Mouse (Mus musculus) gonadal fat pad, adult 2 months (tissue): ENCODE results near the gene Spata18. TPM values are rescaled to one million over a fixed set of nuclear protein-coding genes. Genes with fewer than 3 reads are reported as not detected.

Source experiments
- DNase-seq: peaks from one replicate; pipeline ENCODE4 v3.0.0-alpha.2; 2012; ENCODE audit warnings: low read depth
- polyA plus RNA-seq: library from polyadenylated mRNA; depleted of rRNA; stranded (reverse); fragments of >200 nt; gene quantifications from 2 replicates; pipeline ENCODE4 v1.2.3, GENCODE M21; 2012

Gene Spata18
- polyA plus RNA-seq, 1 experiment: 6.5 TPM

DNA sequence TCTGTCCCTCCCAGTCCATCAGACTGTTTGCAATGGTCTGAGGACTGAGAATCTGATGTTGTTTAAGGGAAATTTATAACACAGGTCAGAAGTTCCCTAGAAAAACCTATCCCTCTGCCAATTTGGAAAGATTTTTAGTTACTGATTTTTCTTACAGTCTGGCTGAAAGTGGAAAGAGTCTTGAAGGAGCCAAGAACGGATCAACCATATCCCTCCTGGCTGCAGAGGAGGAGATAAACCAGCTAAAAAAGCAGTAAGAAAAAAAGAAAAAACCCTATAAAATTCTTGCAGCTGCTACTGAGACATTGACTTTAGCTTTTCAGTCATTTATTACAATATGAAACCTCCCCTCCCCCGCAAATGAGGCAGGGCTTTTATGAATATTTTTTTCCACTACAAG, 15.5 kb downstream of the Spata18 start:
- no peak for DNase-seq

DNA sequence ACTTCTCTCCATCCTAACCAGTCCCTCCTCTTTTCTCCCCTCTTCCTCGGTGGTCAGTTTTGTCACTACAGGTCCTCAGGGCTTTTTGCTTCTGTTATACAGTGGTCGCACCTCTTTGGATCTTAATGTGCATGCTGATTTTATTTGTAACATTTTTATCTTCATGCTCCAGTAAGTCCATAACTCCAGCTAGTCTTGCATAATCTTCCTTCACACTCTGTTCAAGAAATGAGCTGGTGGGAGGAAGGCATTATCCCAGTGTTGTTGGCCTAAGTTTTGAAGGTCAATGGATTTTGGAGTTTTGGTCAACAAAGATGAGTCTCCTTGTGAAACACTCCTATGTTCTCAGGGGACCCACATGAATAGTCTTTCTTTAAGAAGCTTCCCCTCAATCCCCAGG, 16.7 kb downstream of the Spata18 start:
- DNase-seq: no peak

DNA sequence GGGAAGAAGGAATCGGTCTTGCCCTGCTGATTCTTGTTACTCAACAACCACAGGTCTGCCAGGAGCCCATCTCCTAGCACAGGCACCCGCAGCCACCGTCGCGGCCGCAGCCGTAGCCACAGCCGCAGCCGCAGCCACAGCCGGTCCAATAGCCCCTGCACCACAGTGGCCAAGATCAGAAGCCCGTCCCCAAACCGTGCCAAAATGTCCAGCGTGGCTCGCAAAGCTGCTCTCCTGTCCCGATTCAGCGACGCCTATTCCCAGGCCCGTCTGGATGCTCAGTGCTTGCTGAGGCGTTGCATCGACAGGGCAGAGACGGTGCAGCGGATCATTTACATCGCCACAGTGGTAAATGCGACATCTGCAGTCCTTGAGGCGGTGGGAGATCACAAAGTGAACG, 18.2 kb downstream of the Spata18 start:
- DNase-seq: no peak

DNA sequence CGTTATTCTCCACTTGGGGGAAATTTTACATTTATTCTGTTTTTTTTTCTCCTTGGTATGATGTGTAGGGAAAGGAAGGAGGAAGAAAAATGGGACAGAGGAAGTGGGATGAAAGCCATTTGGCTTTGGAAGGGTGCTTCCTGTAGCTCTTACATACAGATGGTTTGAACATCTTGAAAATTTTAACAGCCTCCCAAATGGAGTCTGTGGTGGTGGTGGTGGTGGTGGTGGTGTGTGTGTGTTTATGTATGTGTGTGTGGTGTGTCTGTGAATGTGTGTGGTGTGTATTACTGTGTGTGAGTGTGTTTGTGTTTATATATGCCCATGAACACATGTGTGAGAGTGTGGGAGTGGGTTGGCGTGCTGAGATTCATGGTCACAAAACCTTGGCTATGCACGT, 24.4 kb downstream of the Spata18 start:
- DNase-seq: no peak

DNA sequence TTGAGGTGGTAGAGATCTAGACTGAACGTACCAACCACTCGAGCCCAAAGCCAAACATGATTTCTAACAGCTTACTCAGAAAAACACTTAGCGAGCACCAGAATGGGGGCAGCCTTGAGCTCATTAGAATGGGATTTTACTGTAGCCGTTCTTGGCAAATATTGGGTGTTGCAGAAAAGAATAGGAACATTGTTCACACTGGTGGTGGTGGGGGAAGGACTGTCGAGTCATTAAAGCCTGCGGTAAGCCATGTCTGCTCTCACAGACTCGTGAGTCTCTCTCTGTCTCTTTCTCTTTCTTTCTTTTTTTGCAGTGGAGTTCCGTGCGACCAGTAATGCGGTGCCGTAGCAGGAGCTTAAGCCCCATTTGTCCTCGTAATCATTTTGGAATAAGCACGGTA, 25.4 kb downstream of the Spata18 start:
- DNase-seq: no peak

DNA sequence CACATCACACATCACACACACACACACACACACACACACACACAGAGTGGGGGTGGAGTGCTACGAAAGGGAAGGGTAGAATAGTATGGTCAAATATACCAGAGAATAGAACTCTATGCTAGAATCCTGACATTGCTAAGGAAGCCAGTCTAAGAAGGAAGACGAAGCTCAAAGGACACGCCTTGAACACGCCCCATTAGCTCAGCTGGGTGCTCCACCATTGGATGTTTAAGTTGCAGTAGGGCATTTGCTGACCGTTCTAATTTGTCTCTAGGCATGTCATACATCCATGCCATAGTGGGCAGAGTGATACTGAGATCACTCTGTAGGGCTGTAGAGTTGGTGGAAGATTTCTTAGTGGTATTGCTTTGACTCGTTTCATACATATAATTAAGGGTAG, 32.0 kb downstream of the Spata18 start:
- DNase-seq: no peak

DNA sequence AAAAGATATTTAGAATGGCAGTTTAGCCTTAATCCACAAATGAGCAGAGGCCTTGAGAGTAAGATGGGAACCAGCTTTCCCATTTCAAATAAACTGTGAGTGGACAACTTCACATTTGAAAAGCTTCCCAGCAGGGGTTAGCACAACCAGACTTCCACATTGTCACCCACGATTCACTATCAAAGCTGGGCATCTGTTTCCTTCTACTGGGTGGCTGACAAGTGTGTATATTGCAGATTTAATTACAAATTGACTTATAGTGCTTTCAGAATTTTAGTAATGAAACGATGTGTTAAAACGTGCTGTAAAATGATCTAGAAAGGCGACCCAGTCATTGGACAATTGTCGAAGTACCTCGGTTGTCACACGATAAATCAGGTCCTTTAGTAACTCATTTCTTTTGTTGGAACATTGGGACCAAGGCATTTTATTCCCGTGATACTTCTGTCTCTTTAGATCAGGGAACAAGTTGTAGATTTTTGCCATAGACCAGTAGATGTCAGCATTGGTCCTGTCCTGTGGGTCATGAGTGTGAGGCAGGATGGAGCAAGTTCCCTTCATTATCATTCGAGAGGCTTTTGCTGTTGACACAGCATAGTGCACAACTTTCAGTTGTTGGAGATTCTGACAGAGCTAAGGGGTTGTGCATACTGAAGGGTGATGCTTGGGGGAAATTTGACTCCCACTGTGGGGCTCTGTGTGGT, 32.7 kb downstream of the Spata18 start:
- no peak for DNase-seq

DNA sequence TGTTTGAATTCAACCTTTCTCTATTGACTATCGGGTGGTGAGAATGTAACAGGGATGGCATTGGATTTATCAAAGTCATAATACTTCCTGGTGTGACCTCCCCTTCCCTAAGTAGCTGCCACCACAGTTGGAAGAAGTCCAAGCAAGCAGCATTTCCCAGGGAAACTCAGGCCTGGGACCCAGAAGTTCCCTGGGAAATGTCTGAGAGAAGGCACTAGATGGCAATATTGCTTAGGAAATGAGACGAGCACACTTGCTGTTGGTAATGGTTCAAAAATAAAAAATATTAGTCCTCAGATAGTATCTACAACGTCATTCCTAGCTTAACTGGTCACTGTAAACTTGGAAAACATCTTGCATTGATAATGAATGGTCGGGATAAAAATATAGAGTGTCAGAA, 35.0 kb downstream of the Spata18 start:
- DNase-seq: peak; percentile 12

DNA sequence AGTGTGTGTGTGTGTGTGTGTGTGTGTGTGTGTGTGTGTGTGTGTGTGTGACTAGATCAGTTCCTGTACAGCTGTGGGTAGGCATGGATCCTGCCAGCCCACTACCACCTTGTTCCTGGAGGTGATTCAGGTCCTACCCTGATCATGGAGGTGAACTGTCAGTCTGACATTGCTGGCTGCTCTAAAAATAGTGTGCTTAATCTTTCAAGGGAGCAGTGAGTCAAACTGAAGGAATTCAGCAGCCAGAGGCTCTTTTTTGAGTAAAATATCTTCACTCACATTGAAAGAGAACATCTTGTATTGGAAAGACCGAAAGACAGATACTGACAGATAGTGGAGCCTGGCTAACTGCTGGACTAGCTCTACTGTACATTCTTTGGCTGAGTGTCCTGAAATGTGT, 37.4 kb downstream of the Spata18 start:
- no peak for DNase-seq

DNA sequence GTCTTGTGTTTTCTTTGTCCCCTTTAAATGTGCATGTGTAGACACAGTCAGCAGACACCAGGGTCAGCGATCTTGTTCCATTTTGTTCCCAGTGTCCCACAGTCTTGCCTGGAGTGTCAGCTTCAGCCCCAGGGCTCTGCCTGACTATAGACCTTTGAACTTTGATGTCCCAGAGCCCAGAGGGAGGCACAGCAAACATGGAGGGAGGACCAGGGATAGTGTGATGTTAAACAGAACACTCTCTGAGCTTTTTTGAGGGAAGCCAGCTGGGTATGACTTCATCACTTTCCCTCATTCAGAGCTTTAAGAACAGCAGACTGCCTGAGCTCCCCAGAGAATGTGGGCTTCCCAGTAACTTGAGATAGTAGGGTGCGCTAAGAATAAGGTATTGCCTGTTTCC, 39.0 kb downstream of the Spata18 start:
- no peak for DNase-seq

DNA sequence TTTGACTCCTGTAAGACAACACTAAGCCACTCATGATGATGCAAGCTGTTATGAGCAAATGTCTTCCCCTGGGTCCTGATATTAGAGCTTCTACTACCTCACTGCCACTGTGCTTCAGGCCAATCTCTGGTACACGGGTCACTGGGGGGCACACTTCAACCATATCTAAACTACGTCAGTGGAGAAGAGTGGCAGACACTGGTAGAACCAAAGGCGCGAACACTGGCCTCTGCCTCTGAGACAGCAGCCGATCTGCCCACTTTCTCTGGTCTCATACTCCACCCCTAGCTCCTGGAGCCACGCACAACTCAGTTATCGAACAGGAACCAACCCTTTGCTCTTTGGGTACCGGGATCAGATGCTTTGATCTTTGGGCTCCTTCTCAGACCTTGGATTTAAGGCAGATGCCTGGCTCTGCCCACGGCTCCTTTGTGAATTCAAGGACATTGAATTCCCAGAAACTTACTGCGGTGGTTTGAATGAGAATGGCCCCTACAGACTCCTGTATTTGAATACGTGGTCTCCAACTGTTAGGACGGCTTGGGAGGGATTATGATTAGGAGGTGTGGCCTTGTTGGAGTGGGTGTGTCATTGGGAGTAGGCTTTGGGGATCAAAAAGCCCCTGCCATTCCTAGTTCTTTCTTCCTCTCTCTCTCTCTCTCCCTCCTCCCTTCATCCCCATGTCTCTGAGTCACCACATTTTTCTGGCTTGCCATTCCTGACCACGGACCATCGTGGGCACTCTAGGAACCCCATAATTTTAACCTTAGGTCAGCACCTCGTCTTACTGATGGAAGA, 40.7 kb downstream of the Spata18 start:
- no peak for DNase-seq

DNA sequence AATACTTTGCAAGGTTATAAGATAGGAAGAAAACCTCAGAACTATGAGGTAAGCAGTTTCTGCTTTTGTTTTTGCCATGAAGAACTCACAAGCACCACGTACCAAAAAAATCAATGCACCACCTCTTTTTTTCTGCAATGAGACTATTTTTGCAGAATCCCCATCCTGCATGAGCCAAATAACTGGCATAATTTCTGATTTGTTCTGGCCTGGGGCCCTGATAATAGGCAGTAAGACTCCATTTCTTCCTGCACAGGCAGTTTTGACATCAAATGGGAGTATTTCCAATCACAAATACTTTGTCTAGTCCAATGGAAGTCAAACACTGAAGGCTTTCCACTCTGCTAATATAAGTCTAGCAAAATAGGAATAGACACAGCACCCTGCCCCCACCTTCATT, 42.6 kb downstream of the Spata18 start:
- DNase-seq: no peak

DNA sequence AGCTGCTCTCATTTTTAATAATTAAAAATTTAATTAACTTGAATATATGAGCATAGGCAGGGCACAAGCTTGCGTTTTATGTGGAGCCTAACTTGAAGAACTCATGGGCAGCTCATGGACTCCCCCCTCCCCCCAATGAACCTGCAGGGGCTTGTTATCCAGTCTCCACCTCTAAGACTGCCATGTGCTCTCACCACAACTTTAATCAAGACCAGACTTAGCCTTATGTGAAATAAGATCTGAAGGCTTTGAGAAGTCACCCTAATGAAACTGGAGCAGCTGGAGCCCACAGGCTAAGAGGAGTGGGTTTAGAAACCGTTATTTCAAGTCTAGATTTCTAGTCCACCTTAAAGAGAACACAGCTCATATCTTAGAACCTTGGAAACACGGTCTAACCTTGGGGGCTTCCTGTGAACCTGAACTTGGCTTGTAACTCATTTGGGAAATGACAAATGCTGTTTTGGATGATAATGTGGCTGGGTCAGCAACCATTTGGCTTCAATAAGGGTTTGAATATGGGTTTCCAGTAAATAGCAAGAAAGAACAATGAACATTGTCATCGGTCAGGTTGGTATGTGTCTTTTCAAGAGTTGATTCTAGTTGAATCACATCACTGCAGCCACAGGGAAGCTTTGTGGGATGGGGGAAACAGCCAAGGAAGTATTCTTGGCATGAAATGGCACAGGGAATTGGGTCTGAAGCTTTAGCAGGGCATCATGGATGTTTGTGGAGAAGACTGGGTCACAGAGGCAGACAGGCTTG, 43.3 kb downstream of the Spata18 start:
- no peak for DNase-seq

DNA sequence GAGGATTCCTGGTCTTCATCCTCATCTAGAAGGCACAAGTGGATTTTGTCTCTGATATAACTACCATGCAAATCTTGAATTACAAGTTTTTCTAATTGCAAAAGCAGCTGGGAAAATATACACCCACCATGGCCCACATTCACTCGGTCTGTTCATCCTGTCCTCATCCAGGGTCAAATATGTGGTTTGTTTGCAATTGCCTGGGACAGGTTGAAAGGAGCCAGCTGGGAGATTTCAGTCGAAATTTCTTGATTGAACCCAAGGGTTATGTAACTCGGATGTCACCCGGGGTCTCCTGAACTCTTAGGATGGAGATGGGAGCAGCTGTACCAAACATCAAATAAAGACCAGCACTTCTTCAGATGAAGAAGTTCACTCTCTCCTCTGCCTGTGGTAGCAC, 46.5 kb downstream of the Spata18 start:
- DNase-seq: no peak

DNA sequence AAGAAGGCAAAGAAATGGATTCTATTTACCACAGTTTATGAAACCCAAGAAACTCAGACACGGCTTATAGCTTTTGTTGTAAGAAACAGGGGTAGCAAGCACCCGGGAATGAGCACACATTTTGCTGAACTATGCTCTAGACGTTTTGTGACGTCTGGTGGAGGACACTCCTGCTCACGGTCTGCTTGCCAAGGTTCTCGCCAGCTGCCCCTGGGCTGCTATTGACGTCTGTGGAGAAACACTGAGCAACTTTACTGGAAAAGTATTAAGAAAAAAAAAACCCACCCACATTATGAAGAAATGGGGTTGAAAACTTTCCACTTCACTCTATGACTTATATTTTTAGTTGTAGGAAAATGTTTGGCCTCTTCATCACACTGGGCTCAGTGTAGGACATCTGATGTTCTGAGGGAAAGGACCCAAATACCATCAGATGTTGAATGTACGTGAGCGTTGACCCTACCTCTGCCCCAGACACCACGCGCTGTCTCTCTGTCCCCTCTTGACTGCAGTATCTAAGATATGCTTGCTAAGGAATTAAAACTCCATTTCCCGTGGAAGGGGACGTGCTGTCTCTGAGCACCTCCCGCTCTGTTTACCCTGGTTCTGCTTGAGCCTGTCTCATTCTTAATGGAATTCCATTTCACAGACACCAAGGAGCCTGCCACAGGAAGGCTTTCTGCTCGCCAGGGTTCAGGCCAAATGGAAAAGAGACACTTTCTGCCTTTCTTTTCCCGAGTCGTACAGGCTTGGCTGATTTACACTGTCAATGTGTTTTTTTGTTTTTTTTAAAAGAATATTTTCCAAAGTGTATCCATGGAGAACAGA, 50.1 kb downstream of the Spata18 start:
- no peak for DNase-seq

DNA sequence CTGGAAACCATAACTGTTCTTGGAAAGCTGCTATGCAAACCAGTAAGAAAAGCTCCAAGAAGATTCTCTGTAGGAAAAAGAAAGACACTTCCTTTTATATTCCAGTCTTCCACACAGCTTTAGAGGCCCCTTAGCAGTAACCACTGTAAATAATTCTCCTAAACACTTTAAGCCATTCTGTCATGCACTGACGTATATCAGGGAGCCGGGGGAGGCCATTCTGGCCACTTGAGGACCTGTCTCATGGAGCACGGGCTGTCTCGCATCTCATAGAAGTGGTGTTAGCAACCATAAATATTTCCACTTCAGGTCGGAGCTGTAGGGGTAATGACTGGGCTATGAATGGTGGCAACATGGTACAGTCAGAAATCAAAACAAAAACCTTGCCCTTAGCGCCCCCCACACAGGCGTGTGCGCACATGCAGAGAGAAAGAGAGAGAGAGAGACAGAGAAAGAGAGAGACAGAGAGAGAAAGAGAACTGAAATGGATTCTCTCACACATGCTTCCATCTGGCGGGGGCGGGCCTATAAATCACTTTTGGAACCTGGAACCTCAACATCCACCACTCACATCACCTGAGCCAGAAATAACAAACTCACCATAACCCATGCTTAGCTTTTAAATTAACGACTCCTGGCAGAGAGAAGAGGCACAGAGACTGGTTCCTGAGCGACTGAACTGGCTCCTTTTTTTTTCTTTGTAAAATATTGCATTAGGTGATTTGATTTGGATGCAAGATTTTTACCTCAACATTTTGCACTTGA, 50.9 kb downstream of the Spata18 start:
- DNase-seq: peak; percentile 76

DNA sequence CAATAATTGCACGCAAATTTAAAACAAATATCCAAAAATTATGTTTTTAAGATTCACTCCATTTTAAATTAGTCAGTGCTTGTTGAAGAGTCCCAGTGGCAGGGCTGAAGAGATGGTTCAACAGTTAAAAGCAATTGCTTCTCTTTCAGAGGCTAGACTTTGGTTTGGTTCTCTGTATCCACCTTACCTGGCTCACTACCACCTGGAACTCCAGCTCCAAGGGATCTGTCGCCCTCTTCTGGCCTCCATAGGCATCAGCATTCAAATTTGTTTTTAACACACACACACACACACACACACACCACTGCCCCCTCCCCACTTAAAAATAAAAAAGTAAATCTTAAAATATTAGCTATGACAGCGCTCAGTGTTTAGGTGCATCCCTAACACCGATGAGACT, 51.9 kb downstream of the Spata18 start:
- no peak for DNase-seq

DNA sequence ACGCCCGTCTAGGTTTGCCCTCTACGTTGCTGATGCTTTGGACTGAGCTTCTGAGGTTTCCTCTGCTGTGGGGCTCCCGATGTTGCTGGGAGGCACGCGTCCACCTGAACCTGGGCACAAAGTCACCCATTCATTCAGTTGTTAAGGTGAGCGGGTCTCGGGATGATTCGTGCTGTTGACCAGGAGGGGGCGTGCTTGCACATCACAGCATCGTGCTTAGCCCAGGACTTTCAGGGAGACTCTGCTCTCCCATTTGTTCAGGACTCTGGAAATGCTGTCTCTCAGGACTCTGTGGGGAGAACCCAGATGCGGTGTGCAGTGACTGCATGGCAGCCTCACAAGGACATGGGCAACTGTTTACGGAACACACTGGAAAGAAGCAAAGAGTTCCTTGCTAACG, 53.1 kb downstream of the Spata18 start:
- no peak for DNase-seq

DNA sequence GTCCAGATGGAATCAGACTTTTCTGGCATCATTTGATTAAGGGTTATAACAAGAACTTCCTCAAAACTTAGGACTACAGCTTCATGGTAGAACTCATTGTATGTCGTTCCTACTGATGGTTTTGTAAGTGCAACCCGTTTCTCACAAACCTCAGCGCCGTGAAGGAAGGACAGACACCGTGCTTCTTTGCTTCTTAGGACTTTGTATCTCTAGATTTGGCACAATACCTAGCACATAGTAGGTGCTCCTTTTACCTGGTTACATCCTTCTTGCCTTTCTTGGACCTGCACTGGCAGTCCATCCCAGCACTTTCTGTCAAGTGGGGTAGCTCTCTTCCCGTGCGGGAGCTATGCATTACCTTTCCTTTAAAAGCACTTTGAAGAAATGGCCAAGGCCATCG, 53.6 kb downstream of the Spata18 start:
- DNase-seq: no peak

DNA sequence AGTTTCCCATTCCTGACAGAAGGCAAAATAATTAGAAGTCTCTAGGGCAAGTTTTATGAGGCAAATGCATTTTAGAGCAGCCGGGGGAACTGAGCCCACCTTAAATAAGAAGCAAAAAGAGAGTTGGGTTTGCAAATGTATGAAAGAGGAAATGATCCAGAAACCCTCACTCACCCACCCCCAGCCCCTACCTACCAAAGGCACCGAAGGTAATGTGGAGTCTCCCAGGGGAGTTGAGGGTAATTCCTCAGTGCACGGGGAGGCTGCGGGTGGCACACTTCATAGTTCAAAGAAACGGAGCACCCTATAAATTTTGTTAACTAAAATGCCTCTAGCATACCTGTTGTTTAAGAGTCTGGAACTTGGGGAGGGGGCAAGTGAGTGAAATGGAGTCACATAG, 54.1 kb downstream of the Spata18 start:
- no peak for DNase-seq

DNA sequence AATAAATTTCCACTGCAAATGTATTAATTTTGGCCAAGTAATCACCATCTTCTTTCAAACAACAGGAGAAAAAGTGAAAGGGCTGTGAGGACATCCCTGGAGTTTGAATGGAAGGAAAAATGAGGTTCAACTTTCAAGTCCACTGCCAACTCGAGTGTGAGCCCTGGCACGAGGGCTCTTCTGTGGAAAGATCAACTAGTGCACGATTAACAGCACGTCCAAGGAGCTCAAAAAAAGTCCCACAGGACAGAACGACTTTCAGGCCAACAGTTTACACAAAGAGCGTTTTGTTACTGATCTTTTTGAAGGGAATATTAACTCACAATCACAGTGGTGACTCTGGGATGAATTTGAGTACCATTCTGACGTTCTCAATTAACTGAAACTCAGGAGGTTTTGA, 61.7 kb downstream of the Spata18 start:
- no peak for DNase-seq
